8 mouse cellular contexts compared by ENCODE assay signal in genomic region chr1:89015385-89015784, GRCm38 (mm10). TPM values are rescaled to one million over a fixed set of nuclear protein-coding genes. Genes with fewer than 3 reads are reported as not detected.
DNase-seq lines count a peak whose midpoint lies in the region; ATAC-seq and TF ChIP-seq lines count a peak whose summit lies in the region.

No protein-coding gene starts in this region.

- no peaks in the 10 kb centered on the region for H3K4me1 ChIP-seq in heart, embryonic 11.5 days (ENCODE audit: control insufficient read depth, insufficient read depth, low read length)
- peaks cover 13% of the 10 kb centered on the region for H3K4me1 ChIP-seq in bone marrow macrophage, adult 2 months (ENCODE audit: control insufficient read depth, insufficient read depth, low read length)
- 0 out of 2 replicates have a peak, but pooled peaks cover 2% of the 10 kb centered on the region for H3K4me1 ChIP-seq in midbrain, postnatal 0 days (ENCODE audit: insufficient read depth, low read length)

- no peak for TF ChIP-seq CTCF in bone marrow macrophage, adult 2 months (IDR thresholded peaks at IDR 0.05; ENCODE audit: low read depth, low read length)
- no peak for TF ChIP-seq CTCF in midbrain, postnatal 0 days (IDR thresholded peaks at IDR 0.05)

- TF ChIP-seq POLR2A in bone marrow macrophage, adult 2 months (IDR thresholded peaks at IDR 0.05; ENCODE audit: borderline replicate concordance, low read depth, low read length) = no peak

- H3K27me3 ChIP-seq in heart, embryonic 11.5 days (ENCODE audit: control insufficient read depth, insufficient read depth, low read length) = no peaks in the 10 kb centered on the region
- H3K27me3 ChIP-seq in midbrain, postnatal 0 days (ENCODE audit: insufficient read depth, low read length) = no peaks in the 10 kb centered on the region

- H3K9ac ChIP-seq in heart, embryonic 11.5 days (ENCODE audit: low read depth, low read length) = no peak overlapping the region
- no peak overlapping the region for H3K9ac ChIP-seq in midbrain, postnatal 0 days (replicated peaks; ENCODE audit: low read length, poor library complexity, severe bottlenecking)

- DNase-seq in heart, adult 18-20 months = peak; percentile 30 to 32
- DNase-seq in kidney, postnatal 10 days = peak; percentile 75
- DNase-seq in adrenal gland, postnatal 10 days = no peak
- no peak for DNase-seq in midbrain, postnatal 0 days (ENCODE audit: low spot score)

- no peak for ATAC-seq in heart, embryonic 11.5 days (replicated peaks; ENCODE audit: insufficient number of reproducible peaks, low FRiP score, low TSS enrichment)
- ATAC-seq in megakaryocyte progenitor cell, adult 5-6 weeks (replicated peaks; ENCODE audit: poor library complexity) = peak; percentile 65
- no peak for ATAC-seq in monocyte, adult 5-6 weeks (replicated peaks; ENCODE audit: insufficient number of reproducible peaks, low FRiP score, low TSS enrichment, poor library complexity, severe bottlenecking)
- no peak for ATAC-seq in midbrain, postnatal 0 days (ENCODE audit: low FRiP score)

- no peaks in the 10 kb centered on the region for H3K9me3 ChIP-seq in heart, embryonic 11.5 days (replicated peaks; ENCODE audit: control insufficient read depth, low read length)
- H3K9me3 ChIP-seq in midbrain, postnatal 0 days (ENCODE audit: low read length) = no peaks in the 10 kb centered on the region

- H3K36me3 ChIP-seq in heart, embryonic 11.5 days (ENCODE audit: control insufficient read depth, insufficient read depth, low read length) = no peaks in the 10 kb centered on the region
- no peaks in the 10 kb centered on the region for H3K36me3 ChIP-seq in midbrain, postnatal 0 days (ENCODE audit: insufficient read depth, low read length)

- H3K4me3 ChIP-seq in heart, embryonic 11.5 days (ENCODE audit: low read depth, low read length) = no peak overlapping the region
- peak overlapping the region; percentile 33 for H3K4me3 ChIP-seq in bone marrow macrophage, adult 2 months (ENCODE audit: insufficient read depth, low read length)
- H3K4me3 ChIP-seq in midbrain, postnatal 0 days (ENCODE audit: low read depth, low read length) = no peak overlapping the region

- no peak overlapping the region for H3K27ac ChIP-seq in heart, embryonic 11.5 days (ENCODE audit: low read depth, low read length)
- H3K27ac ChIP-seq in bone marrow macrophage, adult 2 months (ENCODE audit: insufficient read depth, low read depth, low read length) = no peak overlapping the region
- H3K27ac ChIP-seq in midbrain, postnatal 0 days (ENCODE audit: low read depth, low read length) = no peak overlapping the region

- 39% methylated on average over 12 of the region's 12 CpGs for WGBS in heart, embryonic 11.5 days (ENCODE audit: insufficient replicate concordance)
- 60% methylated on average over 12 of the region's 12 CpGs for WGBS in midbrain, postnatal 0 days

- H3K4me2 ChIP-seq in heart, embryonic 11.5 days = no peak overlapping the region
- no peak overlapping the region for H3K4me2 ChIP-seq in midbrain, postnatal 0 days (ENCODE audit: low read depth, low read length, poor library complexity, severe bottlenecking)

RNA-seq across cellular contexts. Expression of gene Sh3bp4, which starts 54.8 kb away (rescaled TPM):
- 10 to 100 TPM; 11.2 TPM for total RNA-seq in heart, adult 18-20 months (2021)
- polyA plus RNA-seq in heart, embryonic 11.5 days (2014; fragmentation: Nextera tagmentation; extraction: Ambion mirVana) = 15.3 and 25.2 TPM in 2 replicates
- 3.2 and 3.4 TPM in 2 replicates for polyA plus RNA-seq in bone marrow macrophage, adult 2 months (2012; ENCODE audit: insufficient read depth, insufficient read length, missing spikeins)
- total RNA-seq in megakaryocyte progenitor cell, adult 5-6 weeks (2015) = 0.24 and 0.27 TPM in 2 replicates
- total RNA-seq in megakaryocyte progenitor cell, adult 5-6 weeks (2017) = 0.03 TPM in 1 of 2 replicates, not detected in the other
- 0.97 to 2.0 TPM (median 1.3 TPM) in 3 replicates for total RNA-seq in monocyte, adult 5-6 weeks (2017)
- 10 to 100 TPM; 13.4 to 17.6 TPM for total RNA-seq in adrenal gland, postnatal 10 days (2021)
- total RNA-seq in midbrain, postnatal 0 days (2014; rRNA removed) = 22.0 and 26.5 TPM in 2 replicates
- polyA plus RNA-seq in midbrain, postnatal 0 days (2015; fragmentation: Nextera tagmentation; extraction: Ambion mirVana) = 10.3 and 11.0 TPM in 2 replicates

Comparison
In these comparisons a context has a peak if more than half of its experiments do, and no peak if none do; other contexts are left out.
1. DNase-seq: peak in heart, adult 18-20 months (2 of 2) and kidney, postnatal 10 days (single experiment); none in adrenal gland, postnatal 10 days (single experiment) and midbrain, postnatal 0 days (single experiment).